Mouse (Mus musculus): Measurements from ENCODE around the gene Olfr218. TPM values are rescaled to one million over a fixed set of nuclear protein-coding genes. Genes with fewer than 3 reads are reported as not detected.
"Not testable (repeated sequence)": the region's sequence is repeated elsewhere in the genome, so short reads cannot be mapped to it uniquely, and the experiment has no call there.

Gene Olfr218
- not detected in 2 replicates for polyA plus RNA-seq (2015; fragmentation: Nextera tagmentation; extraction: Ambion mirVana)

DNA sequence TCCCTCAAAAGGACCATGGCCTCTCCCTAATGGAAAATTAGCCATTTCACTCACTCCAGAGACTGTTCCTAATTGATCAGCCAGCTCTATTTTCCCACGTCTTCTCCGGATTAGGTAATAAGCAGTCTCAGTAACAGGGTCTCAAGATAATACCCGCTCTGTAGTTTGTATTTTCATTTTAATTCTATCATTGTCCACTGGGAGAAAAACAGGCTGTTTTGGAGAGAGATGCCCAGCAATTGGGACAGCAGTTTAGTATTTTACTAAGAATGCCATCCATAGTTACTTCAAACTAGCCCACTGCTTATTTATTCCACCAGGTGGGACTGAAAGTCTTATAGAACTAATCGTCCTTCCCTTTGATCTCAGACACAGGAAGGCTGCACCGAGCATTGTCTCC is at the start of gene Olfr218:
TSS of gene Olfr218 (plus strand) at position 301 of the 400 bp plus-strand sequence.
- no peak within 1 kb of the TSS for H3K27ac ChIP-seq
- H3K4me2 ChIP-seq (replicated peaks): no peak within 1 kb of the TSS
- H3K27me3 ChIP-seq: no peaks in the 10 kb centered on the region
- no peak within 1 kb of the TSS for H3K4me3 ChIP-seq (replicated peaks)
- no peaks in the 10 kb centered on the region for H3K4me1 ChIP-seq (replicated peaks)
- no peaks in the 10 kb centered on the region for H3K9me3 ChIP-seq
- H3K36me3 ChIP-seq: no peaks in the 10 kb centered on the region
- 69% methylated on average over 5 of the region's 5 CpGs for WGBS
- no peak within 1 kb of the TSS for H3K9ac ChIP-seq (replicated peaks)
- ATAC-seq: no peak

DNA sequence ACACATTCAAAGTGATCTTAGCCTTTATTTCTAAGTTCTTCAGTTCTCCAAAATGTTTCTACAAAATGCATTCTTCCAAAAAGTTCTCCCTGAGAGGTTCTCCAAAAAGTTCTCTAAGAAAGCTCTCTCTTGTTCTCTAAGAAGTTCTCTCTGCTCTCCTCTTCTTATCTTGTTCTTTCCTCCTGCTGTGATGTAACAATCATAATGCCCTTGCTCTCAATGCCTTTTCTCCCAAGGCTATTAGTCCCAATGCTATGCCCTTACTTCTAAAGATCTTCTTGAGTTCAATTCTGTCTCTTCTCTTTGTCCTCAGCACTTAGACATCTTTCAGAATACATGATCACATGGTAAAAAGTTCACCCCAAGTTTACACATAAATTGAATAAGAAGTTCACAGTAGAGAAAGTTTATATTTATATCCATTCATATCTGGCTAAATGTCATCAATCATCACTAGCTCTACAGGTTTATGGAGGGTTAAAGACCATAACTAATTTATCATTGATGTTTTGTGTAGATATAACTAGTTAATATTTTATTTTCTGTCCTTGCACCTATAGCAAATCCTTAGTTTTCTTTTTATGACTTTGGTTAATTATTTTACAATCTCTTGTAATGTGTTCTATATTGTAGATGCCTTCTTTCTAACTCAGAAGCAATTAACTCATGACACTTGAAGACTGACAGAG is 23.3 kb upstream of the Olfr218 start:
- no peak for ATAC-seq
- H3K36me3 ChIP-seq: no peaks in the 10 kb centered on the region
- H3K9me3 ChIP-seq: no peaks in the 10 kb centered on the region
- no peak overlapping the region for H3K4me3 ChIP-seq (replicated peaks)
- H3K27ac ChIP-seq: no peak overlapping the region
- H3K27me3 ChIP-seq: no peaks in the 10 kb centered on the region
- no peaks in the 10 kb centered on the region for H3K4me1 ChIP-seq (replicated peaks)
- no peak overlapping the region for H3K4me2 ChIP-seq (replicated peaks)
- H3K9ac ChIP-seq (replicated peaks): no peak overlapping the region

DNA sequence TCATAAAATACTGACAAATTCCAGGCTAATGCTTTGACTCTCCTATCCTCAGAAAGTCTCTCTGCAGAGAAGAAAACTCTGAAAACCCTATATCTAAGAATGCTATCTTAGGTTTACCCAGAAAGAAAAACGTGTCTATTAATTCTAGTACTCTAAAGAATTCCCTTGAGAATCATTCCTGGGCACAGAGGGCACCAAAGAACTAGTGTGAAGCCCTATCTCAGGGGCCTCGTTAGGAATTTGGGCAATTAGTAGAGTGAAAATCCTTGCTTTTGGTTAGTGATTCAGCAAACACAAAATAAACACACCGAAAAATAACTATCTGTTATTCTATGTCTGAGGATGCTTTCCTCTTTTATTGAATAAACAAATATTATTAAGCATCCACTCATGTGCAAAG is 7.1 kb upstream of the Olfr218 start, which contains the start of gene Olfr1406:
TSS of gene Olfr1406 (minus strand) at position 101 of the 400 bp plus-strand sequence.
- H3K4me2 ChIP-seq (replicated peaks): no peak within 1 kb of the TSS
- no peaks in the 10 kb centered on the region for H3K27me3 ChIP-seq
- no peaks in the 10 kb centered on the region for H3K36me3 ChIP-seq
- no peak within 1 kb of the TSS for H3K9ac ChIP-seq (replicated peaks)
- no peak within 1 kb of the TSS for H3K27ac ChIP-seq
- H3K9me3 ChIP-seq: no peaks in the 10 kb centered on the region
- H3K4me3 ChIP-seq (replicated peaks): no peak within 1 kb of the TSS
- ATAC-seq: no peak
- 72% methylated on average over 3 of the region's 3 CpGs for WGBS
- H3K4me1 ChIP-seq (replicated peaks): no peaks in the 10 kb centered on the region

DNA sequence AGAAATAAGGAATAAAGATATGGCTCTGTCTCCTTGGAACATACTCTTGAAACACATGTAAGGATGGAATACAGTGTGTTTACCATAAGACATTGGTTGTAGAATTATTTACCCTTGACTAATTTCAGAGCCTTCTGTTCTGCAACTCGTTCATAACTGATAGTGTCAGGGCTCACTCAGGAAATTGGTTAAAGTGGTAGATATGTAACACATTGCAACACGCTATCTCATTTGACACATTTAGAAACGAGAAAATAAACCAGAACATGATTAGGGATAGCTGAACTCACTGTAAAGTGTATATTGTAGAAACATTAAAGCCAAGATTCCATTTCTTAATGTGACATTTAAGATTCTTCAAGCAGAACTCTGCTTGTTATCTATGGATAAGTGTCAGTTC is 5.5 kb upstream of the Olfr218 start:
- Histone ChIP-seq H3K36me3 (no peaks in the 10 kb centered on the region), H3K4me3 (replicated peaks) (no peak overlapping the region), H3K9ac (replicated peaks) (no peak overlapping the region), H3K4me1 (replicated peaks) (no peaks in the 10 kb centered on the region), H3K4me2 (replicated peaks) (no peak overlapping the region), H3K27ac (no peak overlapping the region), H3K27me3 (no peaks in the 10 kb centered on the region), H3K9me3 (no peaks in the 10 kb centered on the region)
- WGBS: 78% methylated on average over 3 of the region's 3 CpGs
- ATAC-seq: no peak

DNA sequence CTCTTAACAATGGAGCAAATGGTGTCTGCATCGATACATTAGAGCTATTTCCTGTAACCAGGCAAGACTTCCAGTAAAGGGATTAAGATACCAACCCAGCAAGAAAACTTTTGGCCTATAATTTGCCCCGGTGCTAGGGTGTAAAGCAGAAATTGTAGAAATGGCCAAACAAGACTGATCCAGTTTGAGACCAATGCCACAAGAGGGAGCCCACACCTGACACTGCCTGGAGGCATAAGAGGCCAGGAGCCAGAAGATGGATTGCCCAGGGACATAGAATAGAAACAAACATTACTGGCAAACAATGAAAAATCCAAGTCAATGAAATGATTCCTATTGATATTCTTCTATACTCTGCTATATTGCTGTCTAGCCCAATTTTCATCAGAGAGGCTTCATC is 1.2 kb upstream of the Olfr218 start:
- H3K27me3 ChIP-seq: no peaks in the 10 kb centered on the region
- H3K4me3 ChIP-seq (replicated peaks): no peak overlapping the region
- H3K4me2 ChIP-seq (replicated peaks): no peak overlapping the region
- no peak for ATAC-seq
- H3K4me1 ChIP-seq (replicated peaks): no peaks in the 10 kb centered on the region
- no peaks in the 10 kb centered on the region for H3K9me3 ChIP-seq
- no peak overlapping the region for H3K27ac ChIP-seq
- H3K9ac ChIP-seq (replicated peaks): no peak overlapping the region
- 87% methylated on average over 2 of the region's 2 CpGs for WGBS
- no peaks in the 10 kb centered on the region for H3K36me3 ChIP-seq

DNA sequence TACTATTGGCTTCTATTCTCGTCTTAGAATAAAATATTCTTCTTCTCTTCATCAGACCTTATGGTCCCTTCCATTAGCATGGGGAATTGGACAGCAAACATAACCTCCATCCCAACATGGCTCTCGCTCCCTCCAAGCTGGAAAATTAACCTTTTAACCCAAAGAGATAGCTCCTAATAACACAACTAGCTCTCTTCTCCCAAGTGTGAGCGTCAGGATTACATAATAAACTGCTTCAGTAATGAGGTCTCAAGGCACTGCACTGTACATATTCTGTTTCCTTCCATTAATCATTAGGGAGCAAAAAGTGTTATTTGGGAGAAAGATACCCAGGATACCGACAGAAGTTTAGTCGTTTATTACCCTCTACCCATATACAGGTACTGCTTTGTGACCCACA is 14.5 kb downstream of the Olfr218 start, which contains the start of gene Olfr1404:
TSS of gene Olfr1404 (plus strand) at position 301 of the 400 bp plus-strand sequence.
- H3K36me3 ChIP-seq: no peaks in the 10 kb centered on the region
- H3K4me3 ChIP-seq (replicated peaks): no peak within 1 kb of the TSS
- no peak within 1 kb of the TSS for H3K27ac ChIP-seq
- 87% methylated on average over 5 of the region's 5 CpGs for WGBS
- no peaks in the 10 kb centered on the region for H3K27me3 ChIP-seq
- H3K4me2 ChIP-seq (replicated peaks): no peak within 1 kb of the TSS
- ATAC-seq: no peak
- H3K4me1 ChIP-seq (replicated peaks): no peaks in the 10 kb centered on the region
- H3K9me3 ChIP-seq: no peaks in the 10 kb centered on the region
- H3K9ac ChIP-seq (replicated peaks): no peak within 1 kb of the TSS

DNA sequence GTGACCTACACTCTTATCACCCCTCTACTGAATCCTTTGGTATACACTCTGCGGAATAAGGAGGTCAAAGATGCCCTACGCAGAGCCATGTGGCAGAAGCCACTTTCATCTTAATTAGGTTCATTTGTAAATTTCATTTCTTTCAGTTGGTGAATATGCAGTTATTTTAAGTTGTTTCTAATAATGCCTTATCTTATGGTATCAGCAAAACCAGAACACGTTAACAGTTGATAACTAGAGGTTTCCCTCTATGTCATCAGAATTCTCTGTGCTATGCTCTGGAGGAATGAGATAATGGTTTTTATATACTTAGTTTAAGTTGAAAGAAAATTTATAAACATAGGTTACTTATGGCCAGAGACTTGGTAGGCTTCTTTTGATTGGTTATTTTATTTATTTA is 18.9 kb downstream of the Olfr218 start:
- Histone ChIP-seq H3K4me3 (replicated peaks) (no peak overlapping the region), H3K27me3 (no peaks in the 10 kb centered on the region), H3K27ac (no peak overlapping the region), H3K36me3 (no peaks in the 10 kb centered on the region), H3K4me1 (replicated peaks) (no peaks in the 10 kb centered on the region), H3K9ac (replicated peaks) (no peak overlapping the region), H3K9me3 (no peaks in the 10 kb centered on the region), H3K4me2 (replicated peaks) (no peak overlapping the region)
- no peak for ATAC-seq
- WGBS: 95% methylated on average over 3 of the region's 3 CpGs

DNA sequence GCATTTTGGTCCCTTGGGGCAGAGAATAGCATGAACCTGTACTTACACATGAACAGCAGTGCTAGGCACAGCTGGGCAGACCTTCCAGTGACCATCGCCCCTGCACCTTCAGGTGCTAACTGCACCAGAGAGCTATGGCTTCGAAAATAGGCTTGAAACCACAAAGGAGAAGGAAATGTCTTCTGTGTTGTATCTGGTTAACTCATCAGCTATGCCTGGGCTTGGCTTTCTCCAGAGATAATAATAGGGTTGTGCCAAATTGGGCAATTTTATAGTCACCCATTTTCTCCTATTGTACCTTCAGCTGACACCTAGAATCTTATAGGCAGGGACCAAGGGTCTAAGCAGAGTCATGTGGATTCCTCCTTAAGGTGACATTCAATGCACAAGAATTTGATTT is 29.5 kb downstream of the Olfr218 start, which contains the start of gene Fcer1a:
TSS of gene Fcer1a (minus strand) at position 134 of the 400 bp plus-strand sequence.
- Histone ChIP-seq H3K9me3 (no peaks in the 10 kb centered on the region), H3K9ac (replicated peaks) (no peak within 1 kb of the TSS), H3K4me1 (replicated peaks) (no peaks in the 10 kb centered on the region), H3K27me3 (no peaks in the 10 kb centered on the region), H3K4me2 (replicated peaks) (no peak within 1 kb of the TSS), H3K4me3 (replicated peaks) (no peak within 1 kb of the TSS), H3K27ac (no peak within 1 kb of the TSS), H3K36me3 (no peaks in the 10 kb centered on the region)
- ATAC-seq: no peak
- 82% methylated on average over 2 of the region's 2 CpGs for WGBS

DNA sequence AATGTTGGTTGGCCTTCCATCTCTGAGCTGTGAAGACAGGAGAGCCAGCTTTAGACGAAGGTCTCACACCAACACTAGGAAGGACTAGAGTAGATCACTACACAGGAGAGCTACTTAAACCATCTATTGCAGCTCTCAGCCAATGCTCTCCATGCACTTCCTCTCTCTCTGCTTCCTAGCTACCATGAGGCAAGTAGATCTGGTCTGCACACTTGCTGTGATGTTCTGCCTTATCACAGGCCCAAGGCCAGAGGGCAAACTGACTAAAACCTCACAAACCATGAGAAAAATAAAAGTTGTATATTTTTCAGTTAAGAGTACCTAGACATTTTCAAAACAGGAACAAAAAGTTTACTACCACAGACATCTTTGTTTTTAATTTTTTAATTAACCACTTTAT is 39.4 kb downstream of the Olfr218 start:
- 85% methylated on average over 1 of the region's 1 CpGs for WGBS
- not testable (repeated sequence) for H3K9me3 ChIP-seq; H3K4me2 ChIP-seq (replicated peaks); H3K36me3 ChIP-seq; ATAC-seq; H3K27me3 ChIP-seq; H3K9ac ChIP-seq (replicated peaks); H3K4me1 ChIP-seq (replicated peaks); H3K4me3 ChIP-seq (replicated peaks); H3K27ac ChIP-seq

DNA sequence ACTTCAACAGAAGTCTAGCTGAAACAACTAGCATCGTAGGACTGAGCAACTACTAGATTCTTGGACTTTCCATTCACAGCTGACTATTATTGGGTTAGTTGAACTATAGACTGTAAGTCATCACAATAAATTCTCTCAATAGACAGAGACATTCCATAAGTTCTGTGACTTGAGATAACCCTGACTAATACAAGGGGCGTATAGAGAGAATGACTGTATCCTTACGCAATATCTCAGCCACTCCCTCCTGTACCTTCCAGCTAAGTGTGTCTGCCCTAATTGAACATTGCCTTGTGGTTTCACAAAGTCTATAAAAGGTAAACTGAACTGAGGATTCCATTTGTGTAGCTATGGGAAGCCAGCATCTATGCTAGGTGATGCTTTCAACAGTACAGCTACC is 52.3 kb downstream of the Olfr218 start:
- 94% methylated on average over 3 of the region's 3 CpGs for WGBS
- H3K36me3 ChIP-seq: no peaks in the 10 kb centered on the region
- ATAC-seq: no peak
- H3K9ac ChIP-seq (replicated peaks): no peak overlapping the region
- H3K27me3 ChIP-seq: no peaks in the 10 kb centered on the region
- no peak overlapping the region for H3K4me3 ChIP-seq (replicated peaks)
- no peak overlapping the region for H3K27ac ChIP-seq
- H3K9me3 ChIP-seq: no peaks in the 10 kb centered on the region
- no peak overlapping the region for H3K4me2 ChIP-seq (replicated peaks)
- H3K4me1 ChIP-seq (replicated peaks): no peaks in the 10 kb centered on the region

Other genes starting within 250 kb of the Olfr218 start
- gene Olfr16, start 247.4 kb upstream of the Olfr218 start, polyA plus RNA-seq (2015; fragmentation: Nextera tagmentation; extraction: Ambion mirVana): not detected in 2 replicates
- gene Olfr1408, start 60.4 kb upstream of the Olfr218 start, polyA plus RNA-seq (2015; fragmentation: Nextera tagmentation; extraction: Ambion mirVana): not detected in 2 replicates
- gene Olfr1406, start 7.2 kb upstream of the Olfr218 start, polyA plus RNA-seq (2015; fragmentation: Nextera tagmentation; extraction: Ambion mirVana): not detected in 2 replicates
- gene Olfr1404, start 14.6 kb downstream of the Olfr218 start, polyA plus RNA-seq (2015; fragmentation: Nextera tagmentation; extraction: Ambion mirVana): not detected in 2 replicates
- not detected in 2 replicates for gene Fcer1a, start 29.4 kb downstream of the Olfr218 start, polyA plus RNA-seq (2015; fragmentation: Nextera tagmentation; extraction: Ambion mirVana)
- not detected in 2 replicates for gene Olfr418, start 68.2 kb downstream of the Olfr218 start, polyA plus RNA-seq (2015; fragmentation: Nextera tagmentation; extraction: Ambion mirVana)
- not detected in 2 replicates for gene Mptx2, start 80.0 kb downstream of the Olfr218 start, polyA plus RNA-seq (2015; fragmentation: Nextera tagmentation; extraction: Ambion mirVana)
- gene Ackr1, start 135.9 kb downstream of the Olfr218 start, polyA plus RNA-seq (2015; fragmentation: Nextera tagmentation; extraction: Ambion mirVana): 14.0 and 14.8 TPM in 2 replicates
- gene Aim2, start 153.1 kb downstream of the Olfr218 start, polyA plus RNA-seq (2015; fragmentation: Nextera tagmentation; extraction: Ambion mirVana): 2.6 and 3.3 TPM in 2 replicates
- 44.1 and 49.5 TPM in 2 replicates for gene Cadm3, start 169.9 kb downstream of the Olfr218 start, polyA plus RNA-seq (2015; fragmentation: Nextera tagmentation; extraction: Ambion mirVana)

Measured in midbrain, embryonic 13.5 days (tissue).